ENCODE assay signal across 17 mouse cellular contexts in genomic region chr3:141536857-141537256, GRCm38 (mm10).
"Had no signal": no experiment of that assay in that cellular context is flagged by ENCODE, and none has a peak within 500 bp of the region (broad histone marks: within the 10 kb centered on the region; RNA-seq: fewer than 3 reads in every experiment).

No protein-coding gene starts in this region.

- H3K4me2 ChIP-seq: hindbrain, embryonic 13.5 days; intestine, embryonic 15.5 days; liver, embryonic 13.5 days; lung, embryonic 15.5 days; midbrain, embryonic 13.5 days; neural tube, embryonic 13.5 days had no signal

- H3K4me1 ChIP-seq: intestine, embryonic 15.5 days; liver, embryonic 13.5 days; lung, embryonic 15.5 days had no signal

- H3K9ac ChIP-seq: hindbrain, embryonic 13.5 days; intestine, embryonic 15.5 days; liver, embryonic 13.5 days; lung, embryonic 15.5 days; midbrain, embryonic 13.5 days; neural tube, embryonic 13.5 days had no signal

- DNase-seq: layer of hippocampus, adult 9-11 months; liver, embryonic 13.5 days; lung, postnatal 14 days; thymus, adult 18-20 months; thymus, postnatal 14 days; thymus, postnatal 4 days had no signal

- H3K27ac ChIP-seq: hindbrain, embryonic 13.5 days; intestine, embryonic 15.5 days; layer of hippocampus, adult 2 months; liver, embryonic 13.5 days; lung, embryonic 15.5 days; macrophage; midbrain, embryonic 10.5 days; midbrain, embryonic 13.5 days; neural tube, embryonic 13.5 days had no signal

- H3K27me3 ChIP-seq: hindbrain, embryonic 13.5 days; intestine, embryonic 15.5 days; liver, embryonic 13.5 days; lung, embryonic 15.5 days; midbrain, embryonic 13.5 days; neural tube, embryonic 13.5 days had no signal

- H3K9me3 ChIP-seq: hindbrain, embryonic 13.5 days; intestine, embryonic 15.5 days; liver, embryonic 13.5 days; lung, embryonic 15.5 days; midbrain, embryonic 10.5 days; midbrain, embryonic 13.5 days; neural tube, embryonic 13.5 days had no signal

- H3K4me3 ChIP-seq: hindbrain, embryonic 13.5 days; intestine, embryonic 15.5 days; layer of hippocampus, adult 2 months; liver, embryonic 13.5 days; lung, embryonic 15.5 days; midbrain, embryonic 10.5 days; midbrain, embryonic 13.5 days; myocyte; neural tube, embryonic 13.5 days had no signal

- H3K36me3 ChIP-seq: hindbrain, embryonic 13.5 days; intestine, embryonic 15.5 days; liver, embryonic 13.5 days; lung, embryonic 15.5 days; midbrain, embryonic 10.5 days; midbrain, embryonic 13.5 days; neural tube, embryonic 13.5 days had no signal

- ATAC-seq: hindbrain, embryonic 16.5 days; intestine, embryonic 15.5 days; midbrain, embryonic 13.5 days; midbrain, embryonic 16.5 days had no signal
